Mouse (Mus musculus) heart, embryonic 14.5 days (tissue): ENCODE data around the gene Fzd4. TPM values are rescaled to one million over a fixed set of nuclear protein-coding genes. Genes with fewer than 3 reads are reported as not detected.

Experiments
- ATAC-seq: fragments of 200-750 bp; cut with Nextera tagmentation; 2 replicates; pipeline ENCODE4 v1.8.0; 2017; ENCODE audit warnings: low read depth, moderate TSS enrichment; ENCODE audit not compliant: insufficient number of reproducible peaks, insufficient read depth, low FRiP score
- H3K27ac ChIP-seq, 2 experiments: fragments of 200-500 bp in 1 of 2; fragments of 300-500 bp in 1 of 2; sonication (generic) in 1 of 2; replicated peaks in 1 of 2; 2 replicates each; pipeline ENCODE4 v1.5.1; 2012 to 2014; ENCODE audit warnings: low read depth in 2 of 2, low read length in 2 of 2, control low read depth in 1 of 2, mild to moderate bottlenecking in 1 of 2, mixed read lengths in 1 of 2; ENCODE audit not compliant: control insufficient read depth in 1 of 2, insufficient read depth in 1 of 2
- H3K27me3 ChIP-seq: fragments of 300-500 bp; sonication (generic); 2 replicates; pipeline ENCODE4 v1.6.1; 2014; ENCODE audit warnings: mild to moderate bottlenecking, low read length, control low read depth; ENCODE audit not compliant: control insufficient read depth, insufficient read depth
- H3K36me3 ChIP-seq: fragments of 300-500 bp; sonication (generic); 2 replicates; pipeline ENCODE4 v1.6.1; 2014; ENCODE audit warnings: mild to moderate bottlenecking, control low read depth, low read length, mixed read lengths; ENCODE audit not compliant: control insufficient read depth, insufficient read depth
- H3K4me1 ChIP-seq, 2 experiments: fragments of 200-500 bp in 1 of 2; fragments of 300-500 bp in 1 of 2; sonication (generic) in 1 of 2; 2 replicates each; pipeline ENCODE4 v1.6.1; 2012 to 2014; ENCODE audit warnings: low read length in 2 of 2, control low read depth in 1 of 2, mixed read lengths in 1 of 2; ENCODE audit not compliant: control insufficient read depth in 2 of 2, insufficient read depth in 2 of 2
- H3K4me2 ChIP-seq: fragments of 300-500 bp; sonication (generic); 2 replicates; pipeline ENCODE4 v1.6.1; 2014; ENCODE audit warnings: mild to moderate bottlenecking, low read length
- H3K4me3 ChIP-seq, 2 experiments: fragments of 200-500 bp in 1 of 2; fragments of 300-500 bp in 1 of 2; sonication (generic) in 1 of 2; 2 replicates each; pipeline ENCODE4 v1.5.1; 2012 to 2014; ENCODE audit warnings: low read length in 2 of 2, mild to moderate bottlenecking in 2 of 2, control low read depth in 1 of 2, low read depth in 1 of 2, moderate library complexity in 1 of 2; ENCODE audit not compliant: control insufficient read depth in 1 of 2, insufficient read depth in 1 of 2
- H3K9ac ChIP-seq: fragments of 300-500 bp; sonication (generic); 2 replicates; pipeline ENCODE4 v1.6.1; 2014; ENCODE audit warnings: mild to moderate bottlenecking, low read length
- H3K9me3 ChIP-seq: fragments of 300-500 bp; sonication (generic); 2 replicates; pipeline ENCODE4 v1.6.1; 2016; ENCODE audit warnings: low read length, control low read depth; ENCODE audit not compliant: control insufficient read depth
- WGBS: fragments of 180-500 bp; shearing (Covaris S2); extraction: QIAGEN DNeasy Blood & Tissue Kit; methylation state at CpG from one replicate; pipeline ENCODE4 v1.1.7; 2014; 5-methylcytosine and 5-hydroxymethylcytosine counted together
- polyA plus RNA-seq: library from polyadenylated mRNA; unstranded; fragments of >200 nt; fragmentation: Nextera tagmentation; extraction: Ambion mirVana; gene quantifications from 2 replicates; pipeline ENCODE4 v1.2.1, GENCODE M21; 2014

Fzd4 gene
- polyA plus RNA-seq, 1 experiment from 2014 or later: 13.2 TPM

GRCm38 (mm10) chr7:89421294-89421693 lies 17.1 kb downstream of the Fzd4 start:
- WGBS: 92% methylated on average over 5 of the region's 5 CpGs
- no peaks in the 10 kb centered on the region for H3K9me3 ChIP-seq
- no peak overlapping the region for H3K27ac ChIP-seq
- no peak overlapping the region for H3K9ac ChIP-seq
- H3K4me2 ChIP-seq: no peak overlapping the region
- ATAC-seq: no peak
- no peaks in the 10 kb centered on the region for H3K27me3 ChIP-seq
- no peak overlapping the region for H3K4me3 ChIP-seq
- peaks cover 2 to 10% of the 10 kb centered on the region in 2 experiments for H3K4me1 ChIP-seq
- no peaks in the 10 kb centered on the region for H3K36me3 ChIP-seq

- Histone ChIP-seq H3K27me3 (no peaks in the 10 kb centered on the region), H3K4me2 (no peak overlapping the region), H3K4me1 (peaks cover 2 to 6% of the 10 kb centered on the region in 2 experiments), H3K36me3 (no peaks in the 10 kb centered on the region), H3K27ac (no peak overlapping the region), H3K9me3 (no peaks in the 10 kb centered on the region), H3K9ac (no peak overlapping the region), H3K4me3 (no peak overlapping the region)
- ATAC-seq: no peak
- 39% methylated on average over 8 of the region's 8 CpGs for WGBS
Measured at GRCm38 (mm10) chr7:89422650-89423049, 18.5 kb downstream of the Fzd4 start.

GRCm38 (mm10) chr7:89423194-89423593 lies 19.0 kb downstream of the Fzd4 start:
- Histone ChIP-seq H3K27me3 (no peaks in the 10 kb centered on the region), H3K9me3 (no peaks in the 10 kb centered on the region), H3K4me2 (no peak overlapping the region), H3K36me3 (no peaks in the 10 kb centered on the region), H3K4me3 (no peak overlapping the region), H3K27ac (no peak overlapping the region), H3K9ac (no peak overlapping the region), H3K4me1 (peaks cover under 1 to 4% of the 10 kb centered on the region in 2 experiments; a peak in 3 of 4 replicates)
- 14% methylated on average over 5 of the region's 5 CpGs for WGBS
- ATAC-seq: no peak

- H3K4me2 ChIP-seq: no peak overlapping the region
- 63% methylated on average over 8 of the region's 8 CpGs for WGBS
- no peak for ATAC-seq
- H3K27me3 ChIP-seq: no peaks in the 10 kb centered on the region
- H3K9ac ChIP-seq: no peak overlapping the region
- H3K4me1 ChIP-seq: no peaks in the 10 kb centered on the region; a peak in 1 of 4 replicates
- H3K9me3 ChIP-seq: no peaks in the 10 kb centered on the region
- H3K4me3 ChIP-seq: no peak overlapping the region
- no peak overlapping the region for H3K27ac ChIP-seq
- H3K36me3 ChIP-seq: no peaks in the 10 kb centered on the region
Measured at GRCm38 (mm10) chr7:89423688-89424255, 19.6 kb downstream of the Fzd4 start.

GRCm38 (mm10) chr7:89424659-89425058 lies 20.5 kb downstream of the Fzd4 start:
- Histone ChIP-seq H3K9me3 (no peaks in the 10 kb centered on the region), H3K27me3 (no peaks in the 10 kb centered on the region), H3K36me3 (no peaks in the 10 kb centered on the region), H3K4me1 (no peaks in the 10 kb centered on the region; a peak in 1 of 4 replicates), H3K4me2 (no peak overlapping the region), H3K4me3 (no peak overlapping the region), H3K27ac (no peak overlapping the region), H3K9ac (no peak overlapping the region)
- no peak for ATAC-seq
- 75% methylated on average over 5 of the region's 5 CpGs for WGBS

- H3K36me3 ChIP-seq: no peaks in the 10 kb centered on the region
- H3K4me2 ChIP-seq: no peak overlapping the region
- H3K27ac ChIP-seq: no peak overlapping the region
- no peak for ATAC-seq
- H3K4me3 ChIP-seq: no peak overlapping the region
- H3K9me3 ChIP-seq: no peaks in the 10 kb centered on the region
- WGBS: 45% methylated on average over 11 of the region's 11 CpGs
- H3K4me1 ChIP-seq: no peaks in the 10 kb centered on the region; a peak in 1 of 4 replicates
- no peaks in the 10 kb centered on the region for H3K27me3 ChIP-seq
- no peak overlapping the region for H3K9ac ChIP-seq
Measured at GRCm38 (mm10) chr7:89425803-89426725, 21.9 kb downstream of the Fzd4 start.

- H3K9me3 ChIP-seq: no peaks in the 10 kb centered on the region
- H3K4me3 ChIP-seq: no peak overlapping the region
- no peak overlapping the region for H3K9ac ChIP-seq
- H3K4me1 ChIP-seq: no peaks in the 10 kb centered on the region; a peak in 1 of 4 replicates
- H3K27me3 ChIP-seq: no peaks in the 10 kb centered on the region
- ATAC-seq: no peak
- WGBS: 29% methylated on average over 5 of the region's 5 CpGs
- no peak overlapping the region for H3K4me2 ChIP-seq
- no peaks in the 10 kb centered on the region for H3K36me3 ChIP-seq
- no peak overlapping the region for H3K27ac ChIP-seq
Measured at GRCm38 (mm10) chr7:89427101-89427500, 22.9 kb downstream of the Fzd4 start.
